Mouse (Mus musculus): Measurements from ENCODE around the gene Srebf2. TPM values are rescaled to one million over a fixed set of nuclear protein-coding genes. Genes with fewer than 3 reads are reported as not detected.
A peak's percentile ranks its signal among the peaks of the same experiment; 100 is the strongest.

Gene Srebf2
- total and polyA plus RNA-seq, 2 experiments from 2014 or later = 150 to 245 TPM

DNA sequence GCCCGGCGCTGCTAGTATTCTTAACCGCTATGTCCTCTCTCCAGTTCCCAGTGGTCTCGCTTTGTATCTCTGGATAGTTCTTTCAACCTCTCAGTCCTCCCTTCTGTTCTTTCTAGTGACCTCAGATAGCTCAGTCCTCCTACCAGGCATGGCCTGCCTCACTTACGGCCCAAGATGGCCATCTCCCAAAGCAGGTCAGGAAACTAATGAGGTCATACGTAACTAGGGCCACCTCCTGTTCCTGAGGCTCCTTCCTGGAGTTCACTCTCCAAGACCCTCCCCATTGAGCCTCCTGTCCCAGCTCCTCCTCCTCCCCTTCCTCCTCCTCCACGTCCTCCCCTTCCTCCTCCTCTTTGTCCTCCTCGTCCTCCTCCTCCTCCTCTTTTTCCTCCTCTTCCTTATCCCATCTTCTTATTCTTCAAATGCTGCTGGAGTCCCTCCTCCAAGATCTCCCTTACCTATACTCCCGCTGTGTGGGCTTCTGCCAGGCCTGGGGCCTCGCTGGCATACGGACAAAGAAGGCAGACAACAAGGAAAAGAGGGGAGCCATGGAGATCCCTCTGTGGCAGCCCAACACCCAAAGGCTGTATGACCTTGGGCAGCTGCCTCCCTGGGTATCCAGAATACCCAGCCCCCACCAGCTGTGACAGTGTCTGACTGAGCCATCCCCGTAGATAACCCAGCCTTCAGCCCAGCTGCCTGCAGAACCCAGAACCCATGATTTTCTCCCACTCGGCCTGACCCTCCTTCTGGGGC is 62.5 kb downstream of the Srebf2 start:
- peaks cover 58% of the 10 kb centered on the region for H3K27me3 ChIP-seq (ENCODE audit: insufficient read depth, low read length)
- DNase-seq (ENCODE audit: low spot score) (no peak), ATAC-seq (ENCODE audit: low FRiP score) (no peak)
- H3K36me3 ChIP-seq (ENCODE audit: insufficient read depth, low read length) = peaks cover 8% of the 10 kb centered on the region; the same call in 1 of the 2 replicates
- H3K4me1 ChIP-seq (ENCODE audit: insufficient read depth, low read length) = peaks cover 9% of the 10 kb centered on the region; the same call in 1 of the 2 replicates
- no peaks in the 10 kb centered on the region for H3K9me3 ChIP-seq (ENCODE audit: low read length)
- H3K4me2 ChIP-seq (ENCODE audit: low read depth, low read length, poor library complexity, severe bottlenecking) = no peak overlapping the region
- no peak overlapping the region for H3K4me3 ChIP-seq (ENCODE audit: low read depth, low read length)
- no peak overlapping the region for H3K27ac ChIP-seq (ENCODE audit: low read depth, low read length)
- no peak overlapping the region for H3K9ac ChIP-seq (replicated peaks; ENCODE audit: low read length, poor library complexity, severe bottlenecking)
- TF ChIP-seq CTCF (IDR thresholded peaks at IDR 0.05) = no peak
- 85% methylated on average over 13 of the region's 13 CpGs for WGBS

- no peak for DNase-seq (ENCODE audit: low spot score)
- H3K9me3 ChIP-seq (ENCODE audit: low read length) = no peaks in the 10 kb centered on the region
- peaks cover 68% of the 10 kb centered on the region for H3K27me3 ChIP-seq (ENCODE audit: insufficient read depth, low read length)
- peaks cover 9% of the 10 kb centered on the region; the same call in 1 of the 2 replicates for H3K4me1 ChIP-seq (ENCODE audit: insufficient read depth, low read length)
- H3K36me3 ChIP-seq (ENCODE audit: insufficient read depth, low read length) = no peaks in the 10 kb centered on the region; the same call in 1 of the 2 replicates
- WGBS = 62% methylated on average over 1 of the region's 1 CpGs
- no peak overlapping the region for H3K4me2 ChIP-seq (ENCODE audit: low read depth, low read length, poor library complexity, severe bottlenecking)
- H3K9ac ChIP-seq (replicated peaks; ENCODE audit: low read length, poor library complexity, severe bottlenecking) = no peak overlapping the region
- no peak for ATAC-seq (ENCODE audit: low FRiP score)
- TF ChIP-seq CTCF (IDR thresholded peaks at IDR 0.05) = no peak
- no peak overlapping the region for H3K27ac ChIP-seq (ENCODE audit: low read depth, low read length)
- H3K4me3 ChIP-seq (ENCODE audit: low read depth, low read length) = no peak overlapping the region
Observed at GRCm38 (mm10) chr15:82210801-82211200, 63.8 kb downstream of the Srebf2 start.

DNA sequence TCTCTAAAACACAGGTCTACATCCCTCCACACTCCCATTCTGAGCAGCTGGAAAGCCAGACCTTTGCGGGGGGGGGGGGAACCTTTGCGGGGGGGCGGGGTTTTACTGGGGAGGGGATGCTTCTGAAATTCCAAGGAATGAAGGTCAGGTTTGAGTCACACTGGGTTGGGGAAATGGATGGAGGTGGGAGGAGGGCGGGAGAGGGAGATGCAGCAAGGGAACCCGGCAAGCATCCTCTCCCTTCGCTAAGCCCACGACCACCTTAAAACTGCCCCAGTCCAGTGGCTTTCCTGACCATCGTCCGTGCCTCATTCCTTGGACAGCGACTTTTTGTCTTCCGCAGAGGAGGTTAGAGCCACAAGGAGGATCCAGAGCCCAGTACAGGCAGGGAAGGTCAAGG is 64.3 kb downstream of the Srebf2 start:
- H3K27ac ChIP-seq (ENCODE audit: low read depth, low read length) = no peak overlapping the region
- no peak overlapping the region for H3K9ac ChIP-seq (replicated peaks; ENCODE audit: low read length, poor library complexity, severe bottlenecking)
- H3K4me2 ChIP-seq (ENCODE audit: low read depth, low read length, poor library complexity, severe bottlenecking) = peak overlapping the region; percentile 62
- peaks cover 12% of the 10 kb centered on the region; the same call in 1 of the 2 replicates for H3K4me1 ChIP-seq (ENCODE audit: insufficient read depth, low read length)
- peaks cover 67% of the 10 kb centered on the region for H3K27me3 ChIP-seq (ENCODE audit: insufficient read depth, low read length)
- H3K9me3 ChIP-seq (ENCODE audit: low read length) = no peaks in the 10 kb centered on the region
- 4% methylated on average over 11 of the region's 11 CpGs for WGBS
- DNase-seq (ENCODE audit: low spot score) = no peak
- TF ChIP-seq CTCF (IDR thresholded peaks at IDR 0.05) = no peak
- peak overlapping the region; percentile 40 for H3K4me3 ChIP-seq (ENCODE audit: low read depth, low read length)
- no peak for ATAC-seq (ENCODE audit: low FRiP score)
- no peaks in the 10 kb centered on the region; the same call in 1 of the 2 replicates for H3K36me3 ChIP-seq (ENCODE audit: insufficient read depth, low read length)

GRCm38 (mm10) chr15:82211911-82212751 is 65.2 kb downstream of the Srebf2 start:
- Histone ChIP-seq H3K9ac (replicated peaks; ENCODE audit: low read length, poor library complexity, severe bottlenecking) (peak overlapping the region; percentile 24; the same call in 1 of the 2 replicates), H3K4me3 (ENCODE audit: low read depth, low read length) (peak overlapping the region; percentile 40), H3K27ac (ENCODE audit: low read depth, low read length) (no peak overlapping the region), H3K36me3 (ENCODE audit: insufficient read depth, low read length) (no peaks in the 10 kb centered on the region), H3K27me3 (ENCODE audit: insufficient read depth, low read length) (peaks cover 61% of the 10 kb centered on the region), H3K4me2 (ENCODE audit: low read depth, low read length, poor library complexity, severe bottlenecking) (peak overlapping the region; percentile 62), H3K4me1 (ENCODE audit: insufficient read depth, low read length) (peaks cover 7% of the 10 kb centered on the region; the same call in 1 of the 2 replicates), H3K9me3 (ENCODE audit: low read length) (no peaks in the 10 kb centered on the region)
- 2% methylated on average over 102 of the region's 112 CpGs for WGBS
- ATAC-seq (ENCODE audit: low FRiP score) (0 out of 2 replicates have a peak, but pooled peaks have one; percentile 24), DNase-seq (ENCODE audit: low spot score) (no peak)
- peak; percentile 6; the same call in 1 of the 2 replicates for TF ChIP-seq CTCF (IDR thresholded peaks at IDR 0.05)

GRCm38 (mm10) chr15:82212752-82213063 is 65.7 kb downstream of the Srebf2 start, which contains the start of gene Shisa8:
Shisa8 (minus strand) TSS chr15:82212815.
- Histone ChIP-seq H3K9me3 (ENCODE audit: low read length) (no peaks in the 10 kb centered on the region), H3K4me3 (ENCODE audit: low read depth, low read length) (peak within 1 kb of the TSS; percentile 40), H3K4me2 (ENCODE audit: low read depth, low read length, poor library complexity, severe bottlenecking) (peak within 1 kb of the TSS; percentile 62), H3K9ac (replicated peaks; ENCODE audit: low read length, poor library complexity, severe bottlenecking) (peak within 1 kb of the TSS; percentile 24; the same call in 1 of the 2 replicates), H3K36me3 (ENCODE audit: insufficient read depth, low read length) (no peaks in the 10 kb centered on the region), H3K27me3 (ENCODE audit: insufficient read depth, low read length) (peaks cover 61% of the 10 kb centered on the region), H3K27ac (ENCODE audit: low read depth, low read length) (no peak within 1 kb of the TSS), H3K4me1 (ENCODE audit: insufficient read depth, low read length) (peaks cover 3% of the 10 kb centered on the region; the same call in 1 of the 2 replicates)
- DNase-seq (ENCODE audit: low spot score) (no peak), ATAC-seq (ENCODE audit: low FRiP score) (no peak)
- no peak for TF ChIP-seq CTCF (IDR thresholded peaks at IDR 0.05)
- under 1% methylated on average over 28 of the region's 34 CpGs for WGBS

Data from midbrain, postnatal 0 days (tissue).